Mouse (Mus musculus) cerebellum, adult 2 months (tissue): ENCODE measurements around the gene Edem1.

ENCODE experiments used
- CTCF ChIP-seq: fragments of 200-500 bp; IDR thresholded peaks from 2 replicates; pipeline ENCODE4 v1.5.1; 2011; ENCODE audit warnings: low read depth, mild to moderate bottlenecking, control low read depth, low read length, moderate library complexity, borderline replicate concordance; ENCODE audit not compliant: insufficient read depth
- POLR2A ChIP-seq: fragments of 200-500 bp; IDR thresholded peaks from 2 replicates; pipeline ENCODE4 v1.6.1; 2011; ENCODE audit warnings: low read length, control low read depth, borderline replicate concordance; ENCODE audit not compliant: insufficient read depth

GRCm38 (mm10) chr6:108881074-108881473, 52.6 kb downstream of the Edem1 start:
- no peak for TF ChIP-seq POLR2A
- no peak for TF ChIP-seq CTCF
